Mouse (Mus musculus) testis, adult 2 months (tissue): Measurements from ENCODE around the gene Calcrl. TPM values are rescaled to one million over a fixed set of nuclear protein-coding genes. Genes with fewer than 3 reads are reported as not detected.
A peak's percentile ranks its signal among the peaks of the same experiment; 100 is the strongest.

ENCODE experiments used
- H3K27ac ChIP-seq: fragments of 200-500 bp; 2 replicates; pipeline ENCODE4 v1.5.1; 2012; ENCODE audit warnings: low read depth, low read length; ENCODE audit not compliant: control insufficient read depth, insufficient read depth
- H3K27me3 ChIP-seq: fragments of 200-500 bp; 2 replicates; pipeline ENCODE4 v1.6.1; 2012; ENCODE audit warnings: mild to moderate bottlenecking, low read length, moderate library complexity; ENCODE audit not compliant: control insufficient read depth, insufficient read depth
- H3K36me3 ChIP-seq: fragments of 200-500 bp; 2 replicates; pipeline ENCODE4 v1.6.1; 2012; ENCODE audit warnings: mild to moderate bottlenecking, low read length; ENCODE audit not compliant: control insufficient read depth, insufficient read depth
- H3K4me1 ChIP-seq: fragments of 200-500 bp; 2 replicates; pipeline ENCODE4 v1.6.1; 2012; ENCODE audit warnings: low read length; ENCODE audit not compliant: control insufficient read depth, insufficient read depth
- H3K4me3 ChIP-seq: fragments of 200-500 bp; 2 replicates; pipeline ENCODE4 v1.5.1; 2012; ENCODE audit warnings: low read depth, mild to moderate bottlenecking, low read length, moderate library complexity, mixed read lengths; ENCODE audit not compliant: control insufficient read depth
- CTCF ChIP-seq: fragments of 200-500 bp; IDR thresholded peaks from 2 replicates; pipeline ENCODE4 v1.5.1; 2012; ENCODE audit warnings: low read depth, mild to moderate bottlenecking, inconsistent platforms, low read length, moderate library complexity; ENCODE audit not compliant: control insufficient read depth, insufficient read depth, insufficient replicate concordance
- POLR2A ChIP-seq: fragments of 200-500 bp; IDR thresholded peaks from 2 replicates; pipeline ENCODE4 v1.6.1; 2012; ENCODE audit warnings: low read depth, mild to moderate bottlenecking, inconsistent platforms, low read length, moderate library complexity; ENCODE audit not compliant: control insufficient read depth
- polyA plus RNA-seq: library from polyadenylated mRNA; depleted of rRNA; stranded (reverse); fragments of >200 nt; gene quantifications from 2 replicates; pipeline ENCODE4 v1.2.3, GENCODE M21; 2012

The Calcrl gene
- polyA plus RNA-seq, 1 experiment = 0.42 TPM

DNA sequence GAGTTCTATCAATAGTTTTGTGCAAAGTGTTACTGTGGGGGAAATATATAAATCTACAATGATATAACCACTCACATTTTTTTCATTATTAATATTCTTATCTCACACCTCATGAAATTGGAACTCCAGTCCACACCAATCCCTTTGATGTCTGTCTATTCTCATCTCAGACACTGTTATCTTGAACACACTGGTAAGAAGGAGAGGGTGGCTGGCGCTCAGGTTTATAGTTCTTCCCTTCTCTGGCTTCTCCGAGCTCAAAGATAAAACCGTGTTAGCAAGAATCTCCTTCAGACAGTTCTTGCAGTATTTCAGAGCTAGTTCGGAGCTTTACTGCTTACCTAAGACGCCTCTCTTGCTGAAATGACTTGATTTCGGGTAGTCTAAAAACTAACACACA is 32.0 kb upstream of the Calcrl start:
- Histone ChIP-seq H3K4me3 (no peak overlapping the region), H3K27me3 (no peaks in the 10 kb centered on the region), H3K36me3 (no peaks in the 10 kb centered on the region), H3K27ac (no peak overlapping the region), H3K4me1 (0 out of 2 replicates have a peak, but pooled peaks cover 3% of the 10 kb centered on the region)
- TF ChIP-seq CTCF (no peak), POLR2A (no peak)

DNA sequence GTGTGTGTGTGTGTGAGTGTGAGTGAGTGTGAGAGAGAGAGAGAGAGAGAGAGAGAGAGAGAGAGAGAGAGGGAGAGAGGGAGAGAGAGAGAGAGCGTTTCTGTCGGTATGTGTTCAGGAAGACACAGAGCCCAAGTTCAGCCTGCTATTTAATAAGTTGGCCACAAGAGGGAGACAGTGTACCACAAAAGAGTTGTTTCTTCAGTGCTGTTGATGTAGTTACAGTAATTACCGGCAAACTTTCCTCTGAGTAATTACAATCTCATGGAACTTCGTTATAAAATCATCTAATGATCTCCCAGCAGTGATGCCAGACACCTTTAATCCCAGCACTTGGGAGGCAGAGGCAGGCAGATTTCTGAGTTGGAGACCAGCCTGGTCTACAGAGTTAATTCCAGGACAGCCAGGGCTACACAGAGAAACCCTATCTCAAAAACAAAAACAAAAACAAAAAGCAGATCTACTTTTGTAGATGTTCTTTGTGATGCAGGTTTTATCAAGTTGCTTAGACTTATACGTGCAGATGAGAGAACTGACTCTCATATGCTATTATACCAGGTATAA is 30.1 kb upstream of the Calcrl start:
- no peak for TF ChIP-seq POLR2A
- TF ChIP-seq CTCF = peak; percentile 29; the same call in 1 of the 2 replicates

DNA sequence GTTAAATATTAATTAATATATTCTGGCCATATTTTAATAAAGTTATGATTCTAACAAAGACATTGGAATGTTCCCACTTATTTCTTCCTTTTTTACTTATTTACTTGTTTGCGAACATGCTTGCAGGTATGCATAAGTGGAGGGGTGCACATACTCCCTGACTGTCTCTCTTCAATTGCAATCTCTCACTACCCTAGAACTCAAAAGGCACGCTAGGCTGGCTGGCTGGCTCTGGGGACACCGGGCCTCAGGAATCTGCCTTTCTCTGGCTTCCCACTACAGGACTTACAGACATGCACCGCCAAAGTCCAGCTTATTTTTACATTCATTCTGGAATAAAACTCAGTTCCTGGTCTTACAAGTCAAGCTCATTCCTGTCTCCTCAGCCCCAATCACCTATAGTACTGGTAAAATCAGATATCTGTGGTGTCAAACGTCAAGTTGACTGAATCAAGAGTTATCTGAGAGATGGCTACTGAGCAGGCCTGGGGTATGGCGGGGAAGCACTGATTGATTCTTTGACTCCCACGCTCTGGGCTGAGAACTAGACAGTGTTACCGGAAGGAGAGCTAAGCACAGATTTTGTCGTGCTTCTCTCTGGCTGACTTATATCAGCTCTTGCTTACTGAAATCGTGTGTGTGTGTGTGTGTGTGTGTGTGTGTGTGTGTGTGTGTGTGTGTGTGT is 29.5 kb upstream of the Calcrl start:
- Histone ChIP-seq H3K36me3 (no peaks in the 10 kb centered on the region), H3K27me3 (no peaks in the 10 kb centered on the region), H3K4me3 (no peak overlapping the region), H3K27ac (no peak overlapping the region), H3K4me1 (0 out of 2 replicates have a peak, but pooled peaks cover 3% of the 10 kb centered on the region)
- no peak for TF ChIP-seq POLR2A
- TF ChIP-seq CTCF = no peak

More for the DNA sequence above, 30.1 kb upstream of the Calcrl start:
- Histone ChIP-seq H3K4me1 (0 out of 2 replicates have a peak, but pooled peaks cover 3% of the 10 kb centered on the region), H3K27ac (no peak overlapping the region), H3K4me3 (no peak overlapping the region), H3K36me3 (no peaks in the 10 kb centered on the region), H3K27me3 (no peaks in the 10 kb centered on the region)

DNA sequence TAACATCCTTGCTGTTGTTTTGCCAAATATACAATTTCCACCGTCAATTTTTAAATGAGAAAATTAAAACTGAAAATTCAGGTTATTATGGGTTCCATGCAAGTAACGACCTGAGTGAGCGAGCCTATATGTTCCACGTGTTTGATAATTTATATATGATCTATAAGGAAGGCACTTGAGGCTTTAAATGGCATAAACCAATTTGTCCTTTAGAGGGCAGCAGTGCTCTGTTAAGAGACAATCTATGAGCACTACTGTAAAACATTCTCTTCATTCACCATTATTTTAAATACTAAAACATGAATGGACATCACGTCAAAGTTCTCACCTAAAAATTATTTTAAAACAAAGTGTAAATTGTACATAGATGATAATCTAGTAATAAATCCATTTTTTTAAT is 28.8 kb upstream of the Calcrl start:
- Histone ChIP-seq H3K36me3 (no peaks in the 10 kb centered on the region), H3K4me1 (0 out of 2 replicates have a peak, but pooled peaks cover 3% of the 10 kb centered on the region), H3K27me3 (no peaks in the 10 kb centered on the region), H3K4me3 (no peak overlapping the region), H3K27ac (no peak overlapping the region)
- TF ChIP-seq POLR2A = no peak
- no peak for TF ChIP-seq CTCF

DNA sequence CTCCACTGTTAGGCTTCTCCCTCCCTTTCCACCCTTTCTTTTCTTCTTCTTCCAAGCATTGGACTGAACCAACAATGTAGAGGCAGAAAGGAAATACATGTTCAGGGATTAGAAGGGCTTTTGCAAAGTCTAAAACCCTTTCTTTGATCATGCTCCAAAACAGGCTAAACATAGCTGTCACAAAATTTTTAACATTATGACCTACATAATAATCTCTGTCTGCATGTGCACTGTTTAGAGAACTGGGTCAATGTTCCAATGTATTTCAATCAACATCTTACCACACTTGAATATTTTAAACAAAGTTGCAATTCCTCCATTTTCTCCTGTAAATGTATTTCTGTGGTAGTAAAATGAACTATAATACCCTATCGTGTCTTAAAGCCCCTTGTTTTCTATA is 20.3 kb upstream of the Calcrl start:
- Histone ChIP-seq H3K27ac (no peak overlapping the region), H3K4me1 (no peaks in the 10 kb centered on the region), H3K27me3 (no peaks in the 10 kb centered on the region), H3K4me3 (no peak overlapping the region), H3K36me3 (no peaks in the 10 kb centered on the region)
- TF ChIP-seq CTCF (no peak), POLR2A (no peak)

DNA sequence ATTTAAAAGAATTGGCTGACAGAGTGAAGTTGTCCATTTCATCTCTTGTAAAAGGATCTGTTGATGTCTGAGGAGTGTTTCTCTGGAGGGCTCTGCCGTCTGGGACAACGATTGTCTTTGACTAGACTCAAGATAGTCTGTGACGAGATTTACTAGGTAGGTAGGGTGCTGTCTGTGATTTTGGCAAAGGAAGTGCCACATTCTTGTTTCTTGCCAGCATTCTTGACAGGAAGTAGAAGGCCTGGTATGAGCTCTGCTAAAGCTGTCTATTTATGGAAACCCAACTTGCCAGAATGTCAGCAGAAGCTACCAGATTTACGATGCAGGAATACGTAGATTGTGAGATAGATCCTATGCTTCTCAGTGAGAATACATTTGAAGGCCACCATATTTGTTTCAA is 16.7 kb upstream of the Calcrl start:
- no peak overlapping the region for H3K4me3 ChIP-seq
- H3K4me1 ChIP-seq = no peaks in the 10 kb centered on the region
- H3K27ac ChIP-seq = no peak overlapping the region
- H3K36me3 ChIP-seq = no peaks in the 10 kb centered on the region
- H3K27me3 ChIP-seq = no peaks in the 10 kb centered on the region
- no peak for TF ChIP-seq POLR2A
- no peak for TF ChIP-seq CTCF

DNA sequence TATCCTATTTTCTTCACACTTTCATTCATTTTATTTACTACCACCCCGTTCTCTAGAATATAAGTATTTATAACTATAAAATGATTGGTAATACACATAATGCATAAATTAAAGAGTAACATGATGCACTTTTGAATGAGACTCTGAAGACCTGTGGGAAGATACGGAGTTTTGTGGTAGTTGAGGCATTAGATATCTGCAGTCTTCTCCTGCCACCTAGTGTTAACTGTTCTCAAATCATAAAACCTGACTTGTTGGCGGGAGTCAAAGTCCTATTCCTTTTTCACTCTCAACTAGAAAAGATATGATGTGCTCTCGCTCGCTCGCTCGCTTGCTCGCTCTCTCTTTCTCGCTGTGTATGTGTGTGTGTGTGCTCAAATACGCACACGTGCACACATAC is 4.5 kb upstream of the Calcrl start:
- H3K36me3 ChIP-seq = no peaks in the 10 kb centered on the region
- no peak overlapping the region for H3K4me3 ChIP-seq
- no peak overlapping the region for H3K27ac ChIP-seq
- H3K27me3 ChIP-seq = no peaks in the 10 kb centered on the region
- H3K4me1 ChIP-seq = no peaks in the 10 kb centered on the region
- no peak for TF ChIP-seq CTCF
- no peak for TF ChIP-seq POLR2A

DNA sequence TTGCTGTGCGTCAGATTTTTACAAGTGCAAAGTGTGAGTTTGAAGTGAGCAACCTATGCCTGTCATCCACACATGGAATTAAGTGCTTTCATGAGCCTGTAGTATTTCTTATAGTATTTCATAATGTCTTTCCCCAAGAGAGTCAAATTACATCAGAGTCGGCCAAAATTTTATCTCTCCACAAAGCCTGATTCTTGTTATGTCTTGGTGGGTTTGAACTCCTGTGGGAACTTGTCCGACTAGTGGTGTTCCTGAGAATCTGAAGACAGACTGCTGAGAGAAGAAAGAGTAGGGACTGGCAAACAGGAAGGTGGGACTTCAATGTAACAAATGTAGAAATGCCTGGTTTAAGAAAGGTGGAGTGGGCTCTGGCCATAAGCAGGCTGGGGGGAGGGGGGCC is 3.6 kb upstream of the Calcrl start:
- no peaks in the 10 kb centered on the region for H3K4me1 ChIP-seq
- no peak for TF ChIP-seq CTCF
- H3K27ac ChIP-seq = no peak overlapping the region
- no peaks in the 10 kb centered on the region for H3K36me3 ChIP-seq
- no peaks in the 10 kb centered on the region for H3K27me3 ChIP-seq
- H3K4me3 ChIP-seq = no peak overlapping the region
